Mouse (Mus musculus): ENCODE measurements around the gene Mettl26.

DNA sequence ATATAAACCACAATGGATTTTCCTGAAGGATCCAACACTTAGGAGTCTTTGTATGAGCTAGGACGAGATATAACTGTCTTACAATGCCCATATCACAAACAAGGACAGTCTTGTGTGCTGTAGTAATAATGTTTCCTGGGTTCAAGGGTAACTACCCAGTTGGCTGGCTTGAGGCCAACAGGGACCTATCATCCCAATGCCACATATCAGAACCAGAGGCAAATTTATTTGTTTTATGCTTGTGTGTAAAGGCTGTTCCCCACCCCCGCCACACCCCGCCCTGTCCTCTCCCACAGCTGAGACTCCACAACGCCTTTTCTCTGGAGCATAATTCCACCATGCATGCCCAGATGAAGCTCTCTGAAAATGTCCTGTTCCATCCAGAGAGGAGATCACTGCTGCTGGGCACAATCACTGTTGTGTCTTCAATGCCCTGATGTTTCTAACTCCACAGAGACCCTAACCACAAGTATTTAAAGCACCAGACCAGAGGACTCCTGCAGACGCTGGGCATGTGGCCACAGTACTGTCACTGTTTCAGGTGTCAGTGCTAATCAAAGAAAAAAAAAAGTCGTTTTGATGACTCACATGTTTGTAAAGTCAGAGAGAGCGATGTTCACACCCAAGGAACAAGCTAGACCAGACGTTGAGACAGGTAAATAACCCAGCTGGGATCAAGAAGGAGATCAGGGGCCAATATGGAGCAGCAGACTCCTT lies 42.2 kb downstream of the Mettl26 start:
- TF ChIP-seq CTCF (IDR thresholded peaks at IDR 0.05; ENCODE audit: extremely low read depth, insufficient read depth, low read length), result no peak
- no peak for TF ChIP-seq POLR2A (IDR thresholded peaks at IDR 0.05; ENCODE audit: extremely low read depth, insufficient read depth, low read length)
